Mouse (Mus musculus) cerebellum, adult 2 months (tissue): ENCODE data around the gene Mrtfa.

ENCODE experiments used
- CTCF ChIP-seq: fragments of 200-500 bp; IDR thresholded peaks from 2 replicates; pipeline ENCODE4 v1.5.1; 2011; ENCODE audit warnings: low read depth, mild to moderate bottlenecking, control low read depth, low read length, moderate library complexity, borderline replicate concordance; ENCODE audit not compliant: insufficient read depth
- POLR2A ChIP-seq: fragments of 200-500 bp; IDR thresholded peaks from 2 replicates; pipeline ENCODE4 v1.6.1; 2011; ENCODE audit warnings: low read length, control low read depth, borderline replicate concordance; ENCODE audit not compliant: insufficient read depth

GRCm38 (mm10) chr15:81031611-81032010, 158.9 kb downstream of the Mrtfa start:
- TF ChIP-seq CTCF (no peak), POLR2A (no peak)
